Mouse (Mus musculus) stomach, embryonic 15.5 days (tissue): ENCODE results near the gene Fam219b. TPM values are rescaled to one million over a fixed set of nuclear protein-coding genes. Genes with fewer than 3 reads are reported as not detected.

Source experiments
- ATAC-seq: fragments of 200-750 bp; cut with Nextera tagmentation; 2 replicates; pipeline ENCODE4 v1.8.0; 2017; ENCODE audit warnings: low read depth, moderate number of reproducible peaks, moderate TSS enrichment; ENCODE audit not compliant: insufficient read depth, low FRiP score
- H3K27ac ChIP-seq: fragments of 300-500 bp; sonication (generic); 2 replicates; pipeline ENCODE4 v1.5.1; 2015; ENCODE audit warnings: mild to moderate bottlenecking, inconsistent platforms
- H3K27me3 ChIP-seq: fragments of 300-500 bp; sonication (generic); replicated peaks from 2 replicates; pipeline ENCODE4 v1.6.1; 2015; ENCODE audit warnings: inconsistent platforms
- H3K36me3 ChIP-seq: fragments of 300-500 bp; sonication (generic); 2 replicates; pipeline ENCODE4 v1.6.1; 2015; ENCODE audit warnings: inconsistent platforms
- H3K4me1 ChIP-seq: fragments of 300-500 bp; sonication (generic); 2 replicates; pipeline ENCODE4 v1.6.1; 2015; ENCODE audit warnings: inconsistent platforms
- H3K4me2 ChIP-seq: fragments of 300-500 bp; sonication (generic); 2 replicates; pipeline ENCODE4 v1.6.1; 2015; ENCODE audit warnings: mild to moderate bottlenecking, inconsistent platforms
- H3K4me3 ChIP-seq: fragments of 300-500 bp; sonication (generic); replicated peaks from 2 replicates; pipeline ENCODE4 v1.5.1; 2015; ENCODE audit warnings: inconsistent platforms
- H3K9ac ChIP-seq: fragments of 300-500 bp; sonication (generic); 2 replicates; pipeline ENCODE4 v1.6.1; 2015; ENCODE audit warnings: inconsistent platforms
- H3K9me3 ChIP-seq: fragments of 300-500 bp; sonication (generic); 2 replicates; pipeline ENCODE4 v1.6.1; 2016; ENCODE audit warnings: inconsistent platforms
- WGBS: fragments of 180-500 bp; shearing (Covaris S2); methylation state at CpG from one replicate; pipeline ENCODE4 v1.1.7; 2015; 5-methylcytosine and 5-hydroxymethylcytosine counted together
- polyA plus RNA-seq: library from polyadenylated mRNA; unstranded; fragments of >200 nt; fragmentation: Nextera tagmentation; extraction: Ambion mirVana; gene quantifications from 2 replicates; pipeline ENCODE4 v1.2.1, GENCODE M21; 2015

The Fam219b gene
- polyA plus RNA-seq, 1 experiment from 2014 or later: 19.7 TPM

DNA sequence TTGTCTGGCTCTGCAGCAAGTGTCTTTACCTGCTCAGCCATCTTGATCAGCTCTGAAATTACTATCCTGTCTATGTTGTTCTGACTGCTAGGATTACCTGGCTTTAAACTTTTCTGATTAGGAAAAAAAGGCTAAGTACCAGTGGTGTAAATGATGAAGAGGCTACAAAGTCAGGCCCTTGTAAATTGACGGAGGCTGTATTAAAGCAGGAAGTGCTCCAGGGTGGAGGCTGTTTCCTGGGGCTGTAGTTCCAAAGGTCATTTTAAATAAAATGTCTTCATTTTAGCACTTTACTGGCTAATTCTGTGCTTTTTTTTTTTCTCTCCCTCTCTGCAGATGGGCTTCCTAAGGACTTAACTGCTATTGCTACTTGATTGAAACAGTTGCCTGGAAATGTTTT, 5.4 kb upstream of the Fam219b start:
- H3K9ac ChIP-seq: no peak overlapping the region
- H3K4me3 ChIP-seq: no peak overlapping the region
- no peaks in the 10 kb centered on the region for H3K4me1 ChIP-seq
- H3K36me3 ChIP-seq: peaks cover 16% of the 10 kb centered on the region; the same call in 1 of the 2 replicates
- H3K27ac ChIP-seq: no peak overlapping the region
- WGBS: 77% methylated on average over 1 of the region's 1 CpGs
- H3K9me3 ChIP-seq: no peaks in the 10 kb centered on the region
- no peak overlapping the region for H3K4me2 ChIP-seq
- ATAC-seq: no peak
- no peaks in the 10 kb centered on the region for H3K27me3 ChIP-seq

DNA sequence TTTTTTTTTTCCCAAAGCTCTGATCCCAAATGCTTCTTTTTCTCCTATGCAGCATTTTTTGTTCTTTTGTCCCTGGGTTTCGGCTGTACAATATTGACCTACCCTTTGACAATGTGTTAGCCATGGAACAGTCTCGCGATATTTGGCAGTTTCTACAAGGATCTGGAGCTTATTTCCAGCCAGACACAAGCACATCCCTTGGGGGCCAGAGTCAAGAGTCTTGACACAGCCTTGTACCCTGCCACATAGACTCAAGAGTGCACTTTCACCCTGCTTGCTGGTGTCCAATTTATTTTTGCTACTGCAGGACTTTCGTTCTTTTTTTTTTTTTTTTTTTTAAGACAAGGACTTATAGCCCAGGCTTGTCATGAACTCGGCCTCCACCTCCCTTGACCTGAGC, 966 bp upstream of the Fam219b start:
- Histone ChIP-seq H3K4me1 (peaks cover 9% of the 10 kb centered on the region), H3K36me3 (peaks cover 22% of the 10 kb centered on the region; the same call in 1 of the 2 replicates), H3K4me2 (no peak overlapping the region; the same call in 1 of the 2 replicates), H3K9ac (no peak overlapping the region), H3K27ac (no peak overlapping the region), H3K4me3 (peak overlapping the region; percentile 89; the same call in 1 of the 2 replicates), H3K9me3 (no peaks in the 10 kb centered on the region), H3K27me3 (no peaks in the 10 kb centered on the region)
- no peak for ATAC-seq
- 88% methylated on average over 5 of the region's 5 CpGs for WGBS

GRCm38 (mm10) chr9:57537728-57538181, 427 bp downstream of the Fam219b start:
- Histone ChIP-seq H3K27me3 (no peaks in the 10 kb centered on the region), H3K9ac (peak overlapping the region; percentile 87), H3K36me3 (peaks cover 22% of the 10 kb centered on the region; the same call in 1 of the 2 replicates), H3K9me3 (no peaks in the 10 kb centered on the region), H3K4me1 (peaks cover 9% of the 10 kb centered on the region), H3K4me3 (peak overlapping the region; percentile 89), H3K27ac (peak overlapping the region; percentile 86), H3K4me2 (peak overlapping the region; percentile 68)
- ATAC-seq: no peak; the same call in 1 of the 2 replicates
- 0% methylated on average over 17 of the region's 24 CpGs for WGBS

DNA sequence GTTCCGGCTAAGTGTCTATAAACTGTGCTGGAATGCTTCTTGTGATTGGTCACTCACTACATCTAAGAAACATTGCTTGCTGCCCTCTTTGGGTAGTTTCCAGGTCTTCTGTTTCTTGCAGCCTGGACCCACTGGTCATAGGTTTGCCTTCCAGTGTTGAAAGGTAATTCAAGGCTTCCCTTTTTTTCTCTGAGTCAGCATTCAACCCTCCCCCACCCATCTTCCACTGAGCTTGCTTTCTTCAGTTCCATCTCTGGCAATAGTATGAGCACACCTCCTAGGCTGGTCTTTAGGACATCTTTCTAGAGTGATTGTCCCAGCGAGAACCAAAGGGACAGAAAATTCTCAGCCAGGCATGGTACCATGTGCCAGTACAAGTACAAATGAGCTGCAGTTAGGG, 2.2 kb downstream of the Fam219b start:
- ATAC-seq: no peak

DNA sequence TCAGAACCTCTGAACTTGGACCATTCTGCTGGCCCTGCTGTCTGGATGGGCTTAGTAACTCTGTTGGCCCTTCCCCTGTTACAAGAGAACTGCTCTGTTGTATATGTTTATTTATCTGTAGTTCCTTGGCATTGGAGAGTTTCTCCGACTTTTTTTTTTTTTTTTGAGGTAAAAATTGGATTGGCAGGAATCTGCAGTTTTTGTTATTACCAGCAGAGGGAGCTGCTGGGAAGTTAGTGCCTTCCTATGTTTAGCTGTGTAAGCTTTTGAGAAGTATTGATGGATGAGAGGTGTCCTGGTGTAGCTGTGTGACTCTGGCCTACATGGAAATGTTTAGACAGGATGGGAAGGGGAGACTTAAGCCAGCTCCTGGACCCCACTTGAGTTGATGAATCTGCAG, 4.0 kb downstream of the Fam219b start:
- H3K4me1 ChIP-seq: peaks cover 9% of the 10 kb centered on the region
- H3K9ac ChIP-seq: no peak overlapping the region
- peaks cover 38% of the 10 kb centered on the region for H3K36me3 ChIP-seq
- no peak overlapping the region for H3K4me3 ChIP-seq
- WGBS: 6% methylated on average over 1 of the region's 1 CpGs
- no peak overlapping the region for H3K27ac ChIP-seq
- H3K27me3 ChIP-seq: no peaks in the 10 kb centered on the region
- H3K4me2 ChIP-seq: no peak overlapping the region
- no peak for ATAC-seq
- no peaks in the 10 kb centered on the region for H3K9me3 ChIP-seq

More for the DNA sequence above, 2.2 kb downstream of the Fam219b start:
- 85% methylated on average over 2 of the region's 2 CpGs for WGBS
- Histone ChIP-seq H3K9ac (no peak overlapping the region), H3K27me3 (no peaks in the 10 kb centered on the region), H3K4me1 (peaks cover 9% of the 10 kb centered on the region), H3K27ac (no peak overlapping the region), H3K4me2 (no peak overlapping the region), H3K9me3 (no peaks in the 10 kb centered on the region), H3K36me3 (peaks cover 33% of the 10 kb centered on the region), H3K4me3 (no peak overlapping the region)

- Histone ChIP-seq H3K27ac (no peak overlapping the region), H3K9ac (no peak overlapping the region), H3K27me3 (no peaks in the 10 kb centered on the region), H3K4me1 (0 out of 2 replicates have a peak, but pooled peaks cover 2% of the 10 kb centered on the region), H3K4me2 (no peak overlapping the region), H3K36me3 (peaks cover 37% of the 10 kb centered on the region), H3K4me3 (no peak overlapping the region), H3K9me3 (no peaks in the 10 kb centered on the region)
- ATAC-seq: no peak
- WGBS: 85% methylated on average over 3 of the region's 3 CpGs
Observed at GRCm38 (mm10) chr9:57543951-57544350, 6.6 kb downstream of the Fam219b start.

DNA sequence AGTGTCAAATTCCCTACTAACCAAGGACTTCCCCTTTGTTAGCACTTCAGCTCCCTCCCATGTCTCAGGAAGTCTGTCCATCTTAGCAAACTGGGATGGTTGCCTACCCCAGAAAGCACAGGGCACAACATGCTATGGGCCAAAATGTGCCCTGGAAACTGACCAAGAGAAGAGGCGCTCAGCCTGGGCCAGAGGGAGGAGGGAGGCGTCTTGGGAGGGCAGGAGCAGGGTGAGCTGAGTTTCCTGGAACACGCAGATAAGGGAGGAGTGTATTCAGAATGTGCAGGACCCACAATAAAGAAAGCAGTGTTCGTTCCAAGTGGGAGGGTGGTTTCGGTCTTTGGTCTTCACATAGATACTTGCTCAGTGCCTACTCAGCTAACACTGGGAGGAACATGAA, 10.0 kb downstream of the Fam219b start:
- H3K4me2 ChIP-seq: no peak overlapping the region
- no peaks in the 10 kb centered on the region for H3K27me3 ChIP-seq
- peaks cover 4% of the 10 kb centered on the region; the same call in 1 of the 2 replicates for H3K4me1 ChIP-seq
- H3K36me3 ChIP-seq: peaks cover 28% of the 10 kb centered on the region
- no peak overlapping the region for H3K9ac ChIP-seq
- ATAC-seq: no peak
- whole genome bisulfite sequencing: 69% methylated on average over 5 of the region's 5 CpGs
- H3K9me3 ChIP-seq: no peaks in the 10 kb centered on the region
- H3K27ac ChIP-seq: no peak overlapping the region; the same call in 1 of the 2 replicates
- no peak overlapping the region for H3K4me3 ChIP-seq

DNA sequence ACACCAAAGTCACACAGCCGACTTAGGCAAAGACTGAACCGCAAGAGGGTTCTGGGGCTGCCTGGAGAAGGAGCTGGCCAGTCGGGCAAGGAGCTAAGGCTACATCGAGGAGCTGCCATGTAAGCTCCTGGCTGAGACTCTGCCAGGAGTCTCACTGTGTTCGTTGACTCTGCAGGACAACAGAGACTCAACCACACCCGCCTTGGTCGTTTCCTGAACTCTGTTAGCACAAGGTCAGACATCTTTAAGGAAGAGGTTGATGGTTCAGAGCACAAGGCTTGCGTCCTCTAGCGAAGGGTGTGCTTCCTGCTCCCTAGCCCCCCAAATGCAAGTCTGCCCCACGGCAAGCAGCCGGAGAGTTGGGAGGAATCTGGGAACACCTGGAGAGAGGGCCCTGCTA, 10.5 kb downstream of the Fam219b start:
- no peak for ATAC-seq
- H3K36me3 ChIP-seq: peaks cover 24% of the 10 kb centered on the region
- 86% methylated on average over 11 of the region's 11 CpGs for WGBS

GRCm38 (mm10) chr9:57549186-57549585, 11.9 kb downstream of the Fam219b start:
- H3K4me2 ChIP-seq: no peak overlapping the region
- H3K9ac ChIP-seq: no peak overlapping the region
- H3K4me1 ChIP-seq: peaks cover 4% of the 10 kb centered on the region; the same call in 1 of the 2 replicates
- 95% methylated on average over 4 of the region's 4 CpGs for WGBS
- no peaks in the 10 kb centered on the region for H3K27me3 ChIP-seq
- peaks cover 14% of the 10 kb centered on the region for H3K36me3 ChIP-seq
- no peak overlapping the region for H3K27ac ChIP-seq
- H3K9me3 ChIP-seq: no peaks in the 10 kb centered on the region
- H3K4me3 ChIP-seq: no peak overlapping the region
- ATAC-seq: no peak

More for the DNA sequence above, 10.5 kb downstream of the Fam219b start:
- no peak overlapping the region for H3K9ac ChIP-seq
- H3K4me3 ChIP-seq: no peak overlapping the region
- peaks cover 4% of the 10 kb centered on the region; the same call in 1 of the 2 replicates for H3K4me1 ChIP-seq
- peak overlapping the region; percentile 11; the same call in 1 of the 2 replicates for H3K27ac ChIP-seq
- no peaks in the 10 kb centered on the region for H3K27me3 ChIP-seq
- H3K4me2 ChIP-seq: no peak overlapping the region
- no peaks in the 10 kb centered on the region for H3K9me3 ChIP-seq

- Histone ChIP-seq H3K36me3 (peaks cover 6% of the 10 kb centered on the region; the same call in 1 of the 2 replicates), H3K27ac (peak overlapping the region; percentile 23; the same call in 1 of the 2 replicates), H3K4me2 (no peak overlapping the region), H3K4me3 (no peak overlapping the region), H3K4me1 (peaks cover 4% of the 10 kb centered on the region; the same call in 1 of the 2 replicates), H3K9ac (no peak overlapping the region), H3K9me3 (no peaks in the 10 kb centered on the region), H3K27me3 (no peaks in the 10 kb centered on the region)
- ATAC-seq: peak; percentile 37; the same call in 1 of the 2 replicates
- WGBS: 69% methylated on average over 11 of the region's 11 CpGs
Observed at GRCm38 (mm10) chr9:57550126-57550862, 13.0 kb downstream of the Fam219b start.

GRCm38 (mm10) chr9:57552139-57552887, 15.0 kb downstream of the Fam219b start, which contains the start of gene Mpi:
Gene Mpi, minus strand, starts transcription at chr9:57552763.
- 0 out of 2 replicates have a peak, but pooled peaks have one; percentile 19 for ATAC-seq

More at GRCm38 (mm10) chr9:57552139-57552887, 15.0 kb downstream of the Fam219b start, which contains the start of gene Mpi:
- Histone ChIP-seq H3K4me1 (peaks cover 4% of the 10 kb centered on the region; the same call in 1 of the 2 replicates), H3K4me2 (peak within 1 kb of the TSS; percentile 66), H3K27me3 (no peaks in the 10 kb centered on the region), H3K27ac (no peak within 1 kb of the TSS), H3K9ac (peak within 1 kb of the TSS; percentile 27; the same call in 1 of the 2 replicates), H3K4me3 (peak within 1 kb of the TSS; percentile 55), H3K9me3 (no peaks in the 10 kb centered on the region), H3K36me3 (peaks cover 6% of the 10 kb centered on the region; the same call in 1 of the 2 replicates)
- under 1% methylated on average over 28 of the region's 28 CpGs for WGBS
